Mouse (Mus musculus) small intestine, adult 2 months (tissue): ENCODE measurements around the gene Cntnap1.
A peak's percentile ranks its signal among the peaks of the same experiment; 100 is the strongest.

Experiments used
- CTCF ChIP-seq: fragments of 200-500 bp; IDR thresholded peaks from 2 replicates; pipeline ENCODE4 v1.5.1; 2012; ENCODE audit warnings: low read depth, mild to moderate bottlenecking, control low read depth, inconsistent platforms, low read length, moderate library complexity, mixed read lengths; ENCODE audit not compliant: insufficient replicate concordance, insufficient read length; ENCODE audit errors: extremely low read depth
- POLR2A ChIP-seq: fragments of 200-500 bp; IDR thresholded peaks from 2 replicates; pipeline ENCODE4 v1.6.1; 2012; ENCODE audit warnings: low read depth, mild to moderate bottlenecking, control low read depth, inconsistent platforms, low read length, moderate library complexity

DNA sequence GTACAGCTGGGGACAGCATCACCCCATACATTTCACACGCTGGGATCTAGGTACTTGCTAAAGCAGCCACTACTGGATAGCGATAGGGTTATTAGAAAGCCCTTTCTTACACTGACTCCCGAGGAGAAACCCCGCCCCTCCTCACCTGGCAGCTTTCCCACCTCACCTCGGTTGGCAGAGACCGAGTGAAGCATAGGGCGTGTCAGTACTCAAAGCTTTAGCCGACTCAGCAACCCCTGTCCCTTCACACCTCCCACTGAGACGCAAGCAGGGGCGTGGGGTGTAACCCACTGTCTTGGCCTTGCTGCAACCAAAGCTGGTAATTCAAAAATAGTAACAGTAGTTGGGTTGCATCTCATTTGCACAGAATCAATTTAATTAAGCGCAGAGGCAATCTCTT is 2.8 kb downstream of the Cntnap1 start:
- no peak for TF ChIP-seq CTCF
- TF ChIP-seq POLR2A: peak; percentile 18; the same call in 1 of the 2 replicates
